Mouse (Mus musculus) intestine, postnatal 0 days (tissue): ENCODE measurements around the gene Lrrc56. TPM values are rescaled to one million over a fixed set of nuclear protein-coding genes. Genes with fewer than 3 reads are reported as not detected.

ENCODE experiments used
- ATAC-seq: fragments of 200-750 bp; cut with Nextera tagmentation; 2 replicates; pipeline ENCODE4 v1.8.0; 2017; ENCODE audit warnings: mild to moderate bottlenecking, moderate TSS enrichment, moderate library complexity
- H3K27ac ChIP-seq: fragments of 300-500 bp; sonication (generic); 2 replicates; pipeline ENCODE4 v1.5.1; 2014; ENCODE audit warnings: mild to moderate bottlenecking, low read depth, low read length, moderate library complexity
- H3K27me3 ChIP-seq: fragments of 300-500 bp; sonication (generic); replicated peaks from 2 replicates; pipeline ENCODE4 v1.6.1; 2014; ENCODE audit warnings: low read length, mixed read lengths; ENCODE audit not compliant: control insufficient read depth, insufficient read depth
- H3K36me3 ChIP-seq: fragments of 300-500 bp; sonication (generic); 2 replicates; pipeline ENCODE4 v1.6.1; 2014; ENCODE audit warnings: mild to moderate bottlenecking, moderate library complexity; ENCODE audit not compliant: control insufficient read depth, insufficient read depth
- H3K4me1 ChIP-seq: fragments of 300-500 bp; sonication (generic); replicated peaks from 2 replicates; pipeline ENCODE4 v1.6.1; 2014; ENCODE audit warnings: antibody characterized with exemption, low read length, mixed read lengths; ENCODE audit not compliant: control insufficient read depth, insufficient read depth
- H3K4me2 ChIP-seq: fragments of 300-500 bp; sonication (generic); replicated peaks from 2 replicates; pipeline ENCODE4 v1.6.1; 2014; ENCODE audit warnings: low read depth, mild to moderate bottlenecking, moderate library complexity
- H3K4me3 ChIP-seq: fragments of 300-500 bp; sonication (generic); 2 replicates; pipeline ENCODE4 v1.5.1; 2014; ENCODE audit warnings: low read depth, low read length
- H3K9ac ChIP-seq: fragments of 300-500 bp; sonication (generic); 2 replicates; pipeline ENCODE4 v1.6.1; 2014; ENCODE audit warnings: mild to moderate bottlenecking, low read depth, low read length
- H3K9me3 ChIP-seq: fragments of 300-500 bp; sonication (generic); 2 replicates; pipeline ENCODE4 v1.6.1; 2016; ENCODE audit warnings: mixed run types; ENCODE audit not compliant: control insufficient read depth
- CTCF ChIP-seq: sonication (generic); IDR thresholded peaks from 2 replicates; pipeline ENCODE4 v1.5.1; 2016; ENCODE audit warnings: low read depth, mild to moderate bottlenecking, control low read depth, antibody characterized with exemption, moderate library complexity
- WGBS: fragments of 180-500 bp; shearing (Covaris S2); extraction: QIAGEN DNeasy Blood & Tissue Kit; methylation state at CpG from one replicate; pipeline ENCODE4 v1.1.7; 2014; 5-methylcytosine and 5-hydroxymethylcytosine counted together
- polyA plus RNA-seq: library from polyadenylated mRNA; unstranded; fragments of >200 nt; fragmentation: Nextera tagmentation; extraction: Ambion mirVana; gene quantifications from 2 replicates; pipeline ENCODE4 v1.2.1, GENCODE M21; 2015

The Lrrc56 gene
- polyA plus RNA-seq, 1 experiment from 2014 or later: 3.2 TPM

- no peak for ATAC-seq
- no peak overlapping the region for H3K9ac ChIP-seq
- H3K9me3 ChIP-seq: no peaks in the 10 kb centered on the region
- peak overlapping the region; percentile 37 for H3K27ac ChIP-seq
- H3K27me3 ChIP-seq: no peaks in the 10 kb centered on the region
- no peak for TF ChIP-seq CTCF
- WGBS: 5% methylated on average over 8 of the region's 8 CpGs
- H3K4me2 ChIP-seq: peak overlapping the region; percentile 94
- peaks cover 21% of the 10 kb centered on the region for H3K4me1 ChIP-seq
- peak overlapping the region; percentile 53; the same call in 1 of the 2 replicates for H3K4me3 ChIP-seq
- H3K36me3 ChIP-seq: peaks cover 8% of the 10 kb centered on the region; the same call in 1 of the 2 replicates
These were observed 28.1 kb downstream of the Lrrc56 start for GRCm38 (mm10) chr7:141222126-141222467.

GRCm38 (mm10) chr7:141222696-141223215 lies 28.8 kb downstream of the Lrrc56 start:
- 88% methylated on average over 4 of the region's 4 CpGs for WGBS
- no peaks in the 10 kb centered on the region for H3K27me3 ChIP-seq
- no peak for TF ChIP-seq CTCF
- H3K4me2 ChIP-seq: peak overlapping the region; percentile 94; the same call in 1 of the 2 replicates
- H3K4me1 ChIP-seq: peaks cover 16% of the 10 kb centered on the region
- H3K27ac ChIP-seq: 0 out of 2 replicates have a peak overlapping the region, but pooled peaks have one; percentile 37
- H3K4me3 ChIP-seq: no peak overlapping the region
- no peak for ATAC-seq
- no peaks in the 10 kb centered on the region for H3K9me3 ChIP-seq
- H3K9ac ChIP-seq: no peak overlapping the region
- peaks cover 2% of the 10 kb centered on the region; the same call in 1 of the 2 replicates for H3K36me3 ChIP-seq

GRCm38 (mm10) chr7:141226535-141226934 lies 32.6 kb downstream of the Lrrc56 start:
- H3K36me3 ChIP-seq: peaks cover 8% of the 10 kb centered on the region; the same call in 1 of the 2 replicates
- H3K4me3 ChIP-seq: no peak overlapping the region
- no peak for TF ChIP-seq CTCF
- no peak overlapping the region for H3K27ac ChIP-seq
- 86% methylated on average over 6 of the region's 6 CpGs for WGBS
- no peak for ATAC-seq
- H3K4me1 ChIP-seq: peaks cover 5% of the 10 kb centered on the region; the same call in 1 of the 2 replicates
- no peak overlapping the region for H3K9ac ChIP-seq
- H3K9me3 ChIP-seq: no peaks in the 10 kb centered on the region
- H3K4me2 ChIP-seq: no peak overlapping the region
- no peaks in the 10 kb centered on the region for H3K27me3 ChIP-seq

- 76% methylated on average over 4 of the region's 4 CpGs for WGBS
- H3K9ac ChIP-seq: peak overlapping the region; percentile 92; the same call in 1 of the 2 replicates
- ATAC-seq: no peak
These were observed 33.8 kb downstream of the Lrrc56 start for GRCm38 (mm10) chr7:141227796-141228195.

GRCm38 (mm10) chr7:141228279-141229067 lies 34.5 kb downstream of the Lrrc56 start, which contains the start of gene Phrf1:
TSS of gene Phrf1 (plus strand) at chr7:141228784.
- ATAC-seq: peak; percentile 88
- WGBS: under 1% methylated on average over 74 of the region's 76 CpGs
- Histone ChIP-seq H3K4me1 (0 out of 2 replicates have a peak, but pooled peaks cover 4% of the 10 kb centered on the region), H3K4me3 (peak within 1 kb of the TSS; percentile 90), H3K27ac (peak within 1 kb of the TSS; percentile 91), H3K4me2 (peak within 1 kb of the TSS; percentile 79), H3K9me3 (no peaks in the 10 kb centered on the region), H3K9ac (peak within 1 kb of the TSS; percentile 92), H3K36me3 (peaks cover 27% of the 10 kb centered on the region), H3K27me3 (no peaks in the 10 kb centered on the region)
- TF ChIP-seq CTCF: peak; percentile 100

More at GRCm38 (mm10) chr7:141227796-141228195, 33.8 kb downstream of the Lrrc56 start:
- H3K9me3 ChIP-seq: no peaks in the 10 kb centered on the region
- no peak for TF ChIP-seq CTCF
- peaks cover 20% of the 10 kb centered on the region for H3K36me3 ChIP-seq
- no peak overlapping the region; the same call in 1 of the 2 replicates for H3K4me3 ChIP-seq
- H3K4me1 ChIP-seq: peaks cover 4% of the 10 kb centered on the region; the same call in 1 of the 2 replicates
- H3K27me3 ChIP-seq: no peaks in the 10 kb centered on the region
- peak overlapping the region; percentile 79; the same call in 1 of the 2 replicates for H3K4me2 ChIP-seq
- H3K27ac ChIP-seq: no peak overlapping the region

GRCm38 (mm10) chr7:141229702-141230101 lies 35.7 kb downstream of the Lrrc56 start:
- no peak for TF ChIP-seq CTCF
- WGBS: 25% methylated on average over 6 of the region's 6 CpGs
- H3K9ac ChIP-seq: peak overlapping the region; percentile 92
- no peaks in the 10 kb centered on the region for H3K27me3 ChIP-seq
- 0 out of 2 replicates have a peak, but pooled peaks cover 4% of the 10 kb centered on the region for H3K4me1 ChIP-seq
- no peaks in the 10 kb centered on the region for H3K9me3 ChIP-seq
- no peak overlapping the region; the same call in 1 of the 2 replicates for H3K27ac ChIP-seq
- peak overlapping the region; percentile 90 for H3K4me3 ChIP-seq
- ATAC-seq: no peak
- peaks cover 39% of the 10 kb centered on the region for H3K36me3 ChIP-seq
- H3K4me2 ChIP-seq: peak overlapping the region; percentile 79
